In genomic region chr8:70632346-70632892, GRCm38 (mm10) we compare ENCODE assay signal across 11 mouse cellular contexts. TPM values are rescaled to one million over a fixed set of nuclear protein-coding genes. Genes with fewer than 3 reads are reported as not detected.
DNase-seq lines count a peak whose midpoint lies in the region; ATAC-seq and TF ChIP-seq lines count a peak whose summit lies in the region.
"Had no signal": no experiment of that assay in that cellular context is flagged by ENCODE, and none has a peak within 500 bp of the region (broad histone marks: within the 10 kb centered on the region; RNA-seq: fewer than 3 reads in every experiment).

Gene Gdf15 (minus strand): TSS chr8:70632456.

- intact Hi-C loops in heart, postnatal 14 days (cut with DNase I) = loop anchor here (1.0 kb wide), 1 partner anchor 19 kb away; no protein-coding TSS in a partner anchor

- H3K4me3 ChIP-seq in heart, postnatal 0 days (ENCODE audit: low read depth, low read length) = 0 out of 2 replicates have a peak within 1 kb of the TSS, but pooled peaks have one; percentile 3
- H3K4me3 ChIP-seq in spleen, adult 2 months (ENCODE audit: extremely low read depth, insufficient read depth, insufficient read length) = no peak within 1 kb of the TSS
- 0 out of 2 replicates have a peak within 1 kb of the TSS, but pooled peaks have one; percentile 6 for H3K4me3 ChIP-seq in limb, embryonic 10.5 days

- TF ChIP-seq POLR2A in spleen, adult 2 months (IDR thresholded peaks at IDR 0.05; ENCODE audit: low read depth, low read length) = no peak

- ATAC-seq in heart, postnatal 0 days (ENCODE audit: insufficient read depth, low read depth) = no peak
- ATAC-seq in activated CD4-positive, CD25-positive, alpha-beta regulatory T cell, adult 4 months = no peak
- ATAC-seq: forebrain, embryonic 16.5 days had no signal

- H3K4me2 ChIP-seq in heart, postnatal 0 days (ENCODE audit: low read depth, low read length) = peak within 1 kb of the TSS; percentile 32; the same call in 1 of the 2 replicates
- H3K4me2 ChIP-seq: midbrain, embryonic 11.5 days had no signal

- 91% methylated on average over 6 of the region's 6 CpGs for WGBS in heart, postnatal 0 days
- 94% methylated on average over 6 of the region's 6 CpGs for WGBS in spleen, adult 2 months
- 70% methylated on average over 6 of the region's 6 CpGs for WGBS in limb, embryonic 10.5 days

- TF ChIP-seq EP300 in heart, postnatal 0 days (IDR thresholded peaks at IDR 0.05; ENCODE audit: low read depth) = no peak

- H3K36me3 ChIP-seq in heart, postnatal 0 days (replicated peaks; ENCODE audit: control insufficient read depth, insufficient read depth, low read length) = no peaks in the 10 kb centered on the region
- H3K36me3 ChIP-seq in spleen, adult 2 months (ENCODE audit: control insufficient read depth, insufficient read depth, low read length) = no peaks in the 10 kb centered on the region
- no peaks in the 10 kb centered on the region for H3K36me3 ChIP-seq in limb, embryonic 10.5 days

- H3K4me1 ChIP-seq in heart, postnatal 0 days (ENCODE audit: control insufficient read depth, insufficient read depth) = peaks cover 35% of the 10 kb centered on the region
- peaks cover 36% of the 10 kb centered on the region for H3K4me1 ChIP-seq in spleen, adult 2 months (ENCODE audit: control insufficient read depth, insufficient read depth, insufficient read length)
- H3K4me1 ChIP-seq in limb, embryonic 10.5 days = peaks cover 43% of the 10 kb centered on the region

- H3K27ac ChIP-seq in heart, postnatal 0 days (ENCODE audit: low read depth) = peak within 1 kb of the TSS; percentile 75
- peak within 1 kb of the TSS; percentile 4; the same call in 1 of the 2 replicates for H3K27ac ChIP-seq in spleen, adult 2 months (ENCODE audit: insufficient read depth, low read length)
- no peak within 1 kb of the TSS for H3K27ac ChIP-seq in limb, embryonic 10.5 days

- H3K27me3 ChIP-seq in heart, postnatal 0 days (ENCODE audit: control insufficient read depth, insufficient read depth, low read length) = no peaks in the 10 kb centered on the region
- no peaks in the 10 kb centered on the region for H3K27me3 ChIP-seq in spleen, adult 2 months (ENCODE audit: control insufficient read depth, insufficient read depth, low read length)
- peaks cover 36% of the 10 kb centered on the region for H3K27me3 ChIP-seq in limb, embryonic 10.5 days (ENCODE audit: low read depth, poor library complexity, severe bottlenecking)

- H3K9me3 ChIP-seq in heart, postnatal 0 days (replicated peaks; ENCODE audit: control insufficient read depth, low read length) = no peaks in the 10 kb centered on the region
- H3K9me3 ChIP-seq in limb, embryonic 10.5 days (replicated peaks) = no peaks in the 10 kb centered on the region

- H3K9ac ChIP-seq in heart, postnatal 0 days (replicated peaks; ENCODE audit: low read depth, low read length) = no peak within 1 kb of the TSS

- DNase-seq in heart, postnatal 0 days (ENCODE audit: low spot score) = no peak
- DNase-seq in heart, postnatal 14 days = no peak
- DNase-seq in spleen, adult 2 months (ENCODE audit: low read depth in 1 of 2, low spot score in 2 of 2) = no peak
- DNase-seq in spleen, postnatal 10 days (ENCODE audit: low spot score in 2 of 2) = no peak
- DNase-seq in limb, embryonic 10.5 days (ENCODE audit: low spot score) = no peak
- no peak for DNase-seq in left cerebral cortex, adult 18-20 months (ENCODE audit: low spot score in 2 of 2)
- DNase-seq in left cerebral cortex, adult 8-10 months (ENCODE audit: low spot score in 2 of 2) = no peak

- TF ChIP-seq CTCF in heart, postnatal 0 days (IDR thresholded peaks at IDR 0.05; ENCODE audit: low read depth) = no peak
- TF ChIP-seq CTCF in spleen, adult 2 months (IDR thresholded peaks at IDR 0.05; ENCODE audit: extremely low read depth, insufficient read depth, insufficient read length, insufficient replicate concordance) = no peak

RNA-seq across cellular contexts. Expression of gene Gdf15, which starts in this region (rescaled TPM):
- 0.15 and 5.4 TPM in 2 replicates for total RNA-seq in heart, postnatal 0 days (2014; rRNA removed; ENCODE audit: low replicate concordance)
- polyA plus RNA-seq in heart, postnatal 0 days (2015; fragmentation: Nextera tagmentation; extraction: Ambion mirVana) = 1.4 and 1.7 TPM in 2 replicates
- total RNA-seq in heart, postnatal 14 days (2021) = 1 to 10 TPM in 1 of 2 experiments, under 1 TPM in 1; 0.41 to 1.6 TPM
- polyA plus RNA-seq in spleen, adult 2 months (2012; rRNA removed) = 5.2 and 6.0 TPM in 2 replicates
- not detected in 2 replicates for polyA plus RNA-seq in limb, embryonic 10.5 days (2016; fragmentation: Nextera tagmentation; extraction: Ambion mirVana)
- not detected for total RNA-seq in left cerebral cortex, adult 18-20 months (2021)
- polyA plus RNA-seq in activated CD4-positive, CD25-positive, alpha-beta regulatory T cell, adult 4 months (2017; shearing (Covaris generic)) = not detected
- total RNA-seq in left cerebral cortex, adult 8-10 months (2022) = not detected
- total RNA-seq: layer of hippocampus, adult 8-10 months had no signal
